Mouse (Mus musculus) stomach, postnatal 0 days (tissue): ENCODE data around the gene Mroh2a. TPM values are rescaled to one million over a fixed set of nuclear protein-coding genes. Genes with fewer than 3 reads are reported as not detected.

Experiments
- ATAC-seq: fragments of 200-750 bp; cut with Nextera tagmentation; 2 replicates; pipeline ENCODE4 v1.8.0; 2017; ENCODE audit not compliant: low FRiP score, low TSS enrichment
- DNase-seq: peaks from one replicate; pipeline ENCODE4 v3.0.0-alpha.2; 2016; ENCODE audit warnings: low spot score
- H3K27ac ChIP-seq: fragments of 300-500 bp; sonication (generic); replicated peaks from 2 replicates; pipeline ENCODE4 v1.5.1; 2014; ENCODE audit warnings: mild to moderate bottlenecking, control low read depth
- H3K27me3 ChIP-seq: fragments of 300-500 bp; sonication (generic); 2 replicates; pipeline ENCODE4 v1.6.1; 2014; ENCODE audit warnings: low read length; ENCODE audit not compliant: control insufficient read depth, insufficient read depth
- H3K36me3 ChIP-seq: fragments of 300-500 bp; sonication (generic); 2 replicates; pipeline ENCODE4 v1.6.1; 2014; ENCODE audit warnings: low read length, mixed read lengths; ENCODE audit not compliant: control insufficient read depth, insufficient read depth
- H3K4me1 ChIP-seq: fragments of 300-500 bp; sonication (generic); replicated peaks from 2 replicates; pipeline ENCODE4 v1.6.1; 2014; ENCODE audit warnings: antibody characterized with exemption; ENCODE audit not compliant: control insufficient read depth, insufficient read depth
- H3K4me2 ChIP-seq: fragments of 300-500 bp; sonication (generic); replicated peaks from 2 replicates; pipeline ENCODE4 v1.6.1; 2014; ENCODE audit warnings: low read depth, mild to moderate bottlenecking, control low read depth, moderate library complexity
- H3K4me3 ChIP-seq: fragments of 300-500 bp; sonication (generic); 2 replicates; pipeline ENCODE4 v1.5.1; 2014; ENCODE audit warnings: low read depth, low read length, control low read depth
- H3K9ac ChIP-seq: fragments of 300-500 bp; sonication (generic); 2 replicates; pipeline ENCODE4 v1.6.1; 2014; ENCODE audit warnings: mild to moderate bottlenecking, low read length, control low read depth, mixed read lengths
- H3K9me3 ChIP-seq: fragments of 300-500 bp; sonication (generic); 2 replicates; pipeline ENCODE4 v1.6.1; 2016; ENCODE audit warnings: low read length; ENCODE audit not compliant: control insufficient read depth
- CTCF ChIP-seq: IDR thresholded peaks from 2 replicates; pipeline ENCODE4 v1.5.1; 2016; ENCODE audit warnings: antibody characterized with exemption, low read depth, mild to moderate bottlenecking, moderate library complexity
- EP300 ChIP-seq: optimal IDR thresholded peaks from 2 replicates; pipeline ENCODE3; 2016; ENCODE audit warnings: antibody characterized with exemption
- WGBS: fragments of 180-500 bp; shearing (Covaris S2); extraction: QIAGEN DNeasy Blood & Tissue Kit; methylation state at CpG from one replicate; pipeline ENCODE4 v1.1.7; 2014; 5-methylcytosine and 5-hydroxymethylcytosine counted together
- polyA plus RNA-seq: library from polyadenylated mRNA; unstranded; fragments of >200 nt; fragmentation: Nextera tagmentation; extraction: Ambion mirVana; gene quantifications from 2 replicates; pipeline ENCODE4 v1.2.1, GENCODE M21; 2015

The Mroh2a gene
- polyA plus RNA-seq, 1 experiment from 2014 or later = 0.84 TPM

- Histone ChIP-seq H3K4me2 (no peak overlapping the region), H3K27ac (no peak overlapping the region), H3K36me3 (no peaks in the 10 kb centered on the region), H3K4me1 (no peaks in the 10 kb centered on the region), H3K27me3 (no peaks in the 10 kb centered on the region), H3K9ac (no peak overlapping the region), H3K9me3 (peaks cover 26% of the 10 kb centered on the region), H3K4me3 (no peak overlapping the region)
- TF ChIP-seq EP300 (no peak), CTCF (no peak)
- DNase-seq (peak; percentile 26), ATAC-seq (peak; percentile 3; the same call in 1 of the 2 replicates)
- 39% methylated on average over 5 of the region's 5 CpGs for WGBS
These were observed 73.7 kb downstream of the Mroh2a start for GRCm38 (mm10) chr1:88300301-88301050.

GRCm38 (mm10) chr1:88301121-88302014 is 74.6 kb downstream of the Mroh2a start:
- ATAC-seq = peak; percentile 18
- no peak overlapping the region for H3K4me3 ChIP-seq
- DNase-seq = peak; percentile 45
- H3K4me1 ChIP-seq = no peaks in the 10 kb centered on the region
- H3K9me3 ChIP-seq = peaks cover 23% of the 10 kb centered on the region
- no peaks in the 10 kb centered on the region for H3K27me3 ChIP-seq
- no peak overlapping the region for H3K4me2 ChIP-seq
- no peak overlapping the region for H3K9ac ChIP-seq
- no peaks in the 10 kb centered on the region for H3K36me3 ChIP-seq
- H3K27ac ChIP-seq = no peak overlapping the region
- TF ChIP-seq CTCF = peak; percentile 72
- TF ChIP-seq EP300 = no peak
- 63% methylated on average over 9 of the region's 9 CpGs for WGBS

- Histone ChIP-seq H3K9me3 (peaks cover 20% of the 10 kb centered on the region), H3K4me3 (no peak overlapping the region), H3K27me3 (no peaks in the 10 kb centered on the region), H3K4me1 (no peaks in the 10 kb centered on the region), H3K36me3 (no peaks in the 10 kb centered on the region), H3K4me2 (no peak overlapping the region), H3K27ac (no peak overlapping the region), H3K9ac (no peak overlapping the region)
- DNase-seq (peak; percentile 21), ATAC-seq (0 out of 2 replicates have a peak, but pooled peaks have one; percentile 19)
- 64% methylated on average over 14 of the region's 14 CpGs for WGBS
- no peak for TF ChIP-seq EP300
- no peak for TF ChIP-seq CTCF
These were observed 75.4 kb downstream of the Mroh2a start for GRCm38 (mm10) chr1:88302057-88302740.

- ATAC-seq (no peak), DNase-seq (no peak)
- Histone ChIP-seq H3K4me3 (no peak overlapping the region), H3K4me1 (no peaks in the 10 kb centered on the region), H3K36me3 (no peaks in the 10 kb centered on the region), H3K9me3 (peaks cover 12% of the 10 kb centered on the region), H3K27me3 (no peaks in the 10 kb centered on the region), H3K9ac (no peak overlapping the region), H3K27ac (no peak overlapping the region), H3K4me2 (no peak overlapping the region)
- 60% methylated on average over 6 of the region's 6 CpGs for WGBS
- TF ChIP-seq EP300 = no peak
- TF ChIP-seq CTCF = no peak
These were observed 77.0 kb downstream of the Mroh2a start for GRCm38 (mm10) chr1:88303762-88304161.

GRCm38 (mm10) chr1:88304261-88304985 is 77.6 kb downstream of the Mroh2a start:
- no peaks in the 10 kb centered on the region for H3K27me3 ChIP-seq
- H3K4me1 ChIP-seq = no peaks in the 10 kb centered on the region
- H3K9me3 ChIP-seq = peaks cover 13% of the 10 kb centered on the region
- no peak overlapping the region for H3K9ac ChIP-seq
- ATAC-seq = no peak
- H3K27ac ChIP-seq = no peak overlapping the region
- TF ChIP-seq EP300 (no peak), CTCF (no peak)
- peak; percentile 31 for DNase-seq
- H3K36me3 ChIP-seq = no peaks in the 10 kb centered on the region
- WGBS = 62% methylated on average over 8 of the region's 8 CpGs
- H3K4me2 ChIP-seq = no peak overlapping the region
- no peak overlapping the region for H3K4me3 ChIP-seq
